Mouse (Mus musculus) stomach, postnatal 0 days (tissue): ENCODE measurements around the gene Chka.

Source experiments
- CTCF ChIP-seq: IDR thresholded peaks from 2 replicates; pipeline ENCODE4 v1.5.1; 2016; ENCODE audit warnings: antibody characterized with exemption, low read depth, mild to moderate bottlenecking, moderate library complexity
- EP300 ChIP-seq: optimal IDR thresholded peaks from 2 replicates; pipeline ENCODE3; 2016; ENCODE audit warnings: antibody characterized with exemption

GRCm38 (mm10) chr19:3919928-3920327 lies 68.4 kb downstream of the Chka start:
- TF ChIP-seq CTCF = no peak
- TF ChIP-seq EP300 = no peak
